Mouse (Mus musculus) cortical plate, adult 2 months (tissue): ENCODE measurements at regions not wholly inside any gene's neighbourhood (a gene's known extent, or its start where the extent isn't known, plus 50 kb on each side); places are given as distances from the start of the nearest gene placed in this dataset.

Experiments
- CTCF ChIP-seq: fragments of 200-500 bp; IDR thresholded peaks from 2 replicates; pipeline ENCODE4 v1.5.1; 2011; ENCODE audit warnings: mild to moderate bottlenecking, control low read depth, low read length; ENCODE audit not compliant: insufficient read depth; ENCODE audit errors: extremely low read depth
- POLR2A ChIP-seq: fragments of 200-500 bp; IDR thresholded peaks from 2 replicates; pipeline ENCODE4 v1.6.1; 2011; ENCODE audit warnings: mild to moderate bottlenecking, low read length, control low read depth; ENCODE audit not compliant: insufficient read depth; ENCODE audit errors: extremely low read depth

DNA sequence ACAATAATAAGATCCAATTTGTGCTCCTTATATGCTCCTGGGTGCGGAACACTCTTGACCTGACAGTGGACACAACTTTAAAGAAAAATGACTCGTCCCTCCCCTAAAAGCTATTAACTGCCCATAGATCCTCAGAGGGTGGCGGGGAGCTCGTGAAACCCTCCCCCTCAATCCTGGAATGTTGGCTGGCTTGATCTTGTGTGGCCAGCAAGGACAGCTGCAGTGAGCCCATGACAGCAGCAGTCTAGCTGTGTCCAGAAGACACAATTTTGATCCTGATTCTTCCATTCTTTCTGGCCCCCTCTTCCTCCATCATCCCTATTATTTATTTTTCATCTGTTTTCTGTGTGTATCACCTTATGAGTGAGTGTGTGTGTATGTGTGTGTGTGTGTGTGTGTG lies 141.8 kb upstream of the Rreb1 start:
- TF ChIP-seq CTCF (no peak), POLR2A (no peak)
